Mouse (Mus musculus) bone marrow macrophage, adult 2 months (primary cell): ENCODE measurements around the gene Kcnrg.

ENCODE experiments used
- CTCF ChIP-seq: IDR thresholded peaks from 2 replicates; pipeline ENCODE4 v1.5.1; 2012; ENCODE audit warnings: low read depth, mild to moderate bottlenecking, low read length, moderate library complexity
- POLR2A ChIP-seq: IDR thresholded peaks from 2 replicates; pipeline ENCODE4 v1.6.1; 2012; ENCODE audit warnings: mild to moderate bottlenecking, low read depth, low read length, borderline replicate concordance

DNA sequence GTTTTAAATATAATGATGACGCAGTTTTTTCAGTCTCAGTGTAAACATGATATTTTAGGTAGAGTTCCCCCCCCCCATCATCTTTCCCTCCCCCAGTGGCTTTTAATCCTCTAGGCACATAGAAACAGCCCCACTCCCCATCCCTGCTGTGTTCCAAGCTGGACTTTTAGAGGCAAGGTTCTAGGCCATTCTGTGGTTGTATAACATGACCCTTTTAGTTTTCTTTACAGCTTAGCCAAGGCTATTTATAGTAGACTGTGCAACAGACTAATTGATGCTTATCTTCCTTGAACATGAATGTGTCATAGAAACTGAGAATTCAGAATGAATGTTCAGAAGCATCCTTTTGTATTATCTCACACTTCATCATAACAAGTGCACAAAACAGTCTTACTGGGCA, 54.2 kb downstream of the Kcnrg start:
- TF ChIP-seq CTCF (no peak), POLR2A (no peak)
